Mouse (Mus musculus) C2C12 (cell line): ENCODE data around the gene Rph3a. TPM values are rescaled to one million over a fixed set of nuclear protein-coding genes. Genes with fewer than 3 reads are reported as not detected.

Source experiments
- H3K27me3 ChIP-seq: one replicate; pipeline ENCODE4 v1.6.1; 2011; ENCODE audit not compliant: control insufficient read depth, insufficient read depth, insufficient read length
- H3K36me3 ChIP-seq: one replicate; pipeline ENCODE4 v1.6.1; 2011; ENCODE audit not compliant: control insufficient read depth, insufficient read depth
- H3K4me3 ChIP-seq: one replicate; pipeline ENCODE4 v1.5.1; 2011; ENCODE audit warnings: mild to moderate bottlenecking, control low read depth; ENCODE audit not compliant: poor library complexity, insufficient read depth, severe bottlenecking
- H3K79me2 ChIP-seq: one replicate; pipeline ENCODE4 v1.6.1; 2011; ENCODE audit not compliant: control insufficient read depth, insufficient read depth
- H3K79me3 ChIP-seq: one replicate; pipeline ENCODE4 v1.6.1; 2011; ENCODE audit warnings: low read depth, control low read depth
- H3ac ChIP-seq: one replicate; pipeline ENCODE3; 2011; ENCODE audit warnings: low read depth; ENCODE audit not compliant: control insufficient read depth, insufficient read length
- CEBPB ChIP-seq: IDR thresholded peaks from one replicate; pipeline ENCODE4 v1.6.1; 2011; ENCODE audit warnings: low read depth, mild to moderate bottlenecking, control low read depth, moderate library complexity
- CTCF ChIP-seq: IDR thresholded peaks from one replicate; pipeline ENCODE4 v1.5.1; 2011; ENCODE audit not compliant: control insufficient read depth, insufficient read depth, insufficient read length
- FOSL1 ChIP-seq: IDR thresholded peaks from one replicate; pipeline ENCODE4 v1.8.0; 2011; ENCODE audit warnings: mild to moderate bottlenecking, low read length; ENCODE audit not compliant: poor library complexity, insufficient read depth, severe bottlenecking
- MAX ChIP-seq: IDR thresholded peaks from one replicate; pipeline ENCODE4 v1.6.1; 2011; ENCODE audit warnings: mild to moderate bottlenecking, control low read depth
- MYOD1 ChIP-seq: IDR thresholded peaks from one replicate; pipeline ENCODE4 v1.6.1; 2011; ENCODE audit warnings: low read depth; ENCODE audit not compliant: control insufficient read depth, insufficient read length
- MYOG ChIP-seq: IDR thresholded peaks from one replicate; pipeline ENCODE4 v1.6.1; 2011; ENCODE audit not compliant: control insufficient read depth, insufficient read length; ENCODE audit errors: extremely low read depth
- USF1 ChIP-seq: IDR thresholded peaks from one replicate; pipeline ENCODE4 v1.6.1; 2011; ENCODE audit warnings: low read depth, mild to moderate bottlenecking, control low read depth, moderate library complexity
- long read RNA-seq, 2 experiments: library from polyadenylated mRNA; unstranded; transcript quantifications; one replicate each; pipeline ENCODE4 v2.0.0; 2019 to 2020
- polyA plus RNA-seq: library from polyadenylated mRNA; unstranded; fragments of >200 nt; fragmentation: generic; extraction: Trizol; gene quantifications from one replicate; pipeline ENCODE4 v1.2.1, GENCODE M21; 2012; ENCODE audit warnings: missing spikeins

Rph3a gene
- not detected for polyA plus RNA-seq
- long read RNA-seq, experiment 1, result 0 reads
- long read RNA-seq, experiment 2, result 0 reads

DNA sequence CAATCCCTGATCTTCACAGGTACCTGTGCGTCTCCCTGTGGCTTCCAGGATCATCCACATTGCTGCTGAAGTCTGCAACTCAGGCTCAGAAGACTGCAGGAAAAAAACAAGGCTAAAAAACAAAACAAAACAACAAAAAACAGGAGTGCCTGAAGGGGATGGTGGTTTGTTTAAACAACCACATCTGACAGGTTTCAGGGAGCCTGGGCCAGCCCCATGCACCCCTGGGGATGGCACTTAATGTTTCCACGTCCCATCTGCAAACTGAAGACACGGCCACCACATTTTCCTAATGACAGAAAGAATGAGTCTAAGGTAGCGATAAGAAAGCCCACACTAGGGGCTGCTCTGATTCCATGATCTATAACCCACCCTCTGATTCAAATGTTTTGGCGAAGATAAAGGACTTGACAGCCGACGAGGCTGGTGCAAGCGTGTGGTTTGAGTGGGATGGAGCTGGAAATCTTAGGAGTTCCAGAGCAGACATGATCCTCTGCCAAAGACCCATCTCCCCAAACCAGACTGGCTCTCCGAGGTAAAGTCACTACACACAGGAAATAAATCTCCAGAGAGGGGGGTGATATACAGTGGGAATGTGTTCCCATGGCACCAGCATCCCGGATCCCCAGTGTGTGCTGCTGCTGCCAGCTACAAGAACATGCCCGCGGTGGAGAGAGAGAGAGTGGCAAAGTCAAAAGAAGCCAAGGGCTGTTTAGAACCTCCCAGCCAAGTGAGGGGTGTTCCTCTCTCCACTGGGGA, at the start of gene Rph3a:
Rph3a (minus strand) TSS at position 282 of the 759 bp plus-strand sequence.
- TF ChIP-seq FOSL1 (no peak), USF1 (no peak), MAX (no peak), CEBPB (no peak), CTCF (no peak), MYOD1 (no peak), MYOG (no peak)
- Histone ChIP-seq H3K79me3 (no peaks in the 10 kb centered on the region), H3K36me3 (no peaks in the 10 kb centered on the region), H3ac (no peak within 1 kb of the TSS), H3K27me3 (peaks cover 22% of the 10 kb centered on the region), H3K79me2 (no peaks in the 10 kb centered on the region), H3K4me3 (no peak within 1 kb of the TSS)

DNA sequence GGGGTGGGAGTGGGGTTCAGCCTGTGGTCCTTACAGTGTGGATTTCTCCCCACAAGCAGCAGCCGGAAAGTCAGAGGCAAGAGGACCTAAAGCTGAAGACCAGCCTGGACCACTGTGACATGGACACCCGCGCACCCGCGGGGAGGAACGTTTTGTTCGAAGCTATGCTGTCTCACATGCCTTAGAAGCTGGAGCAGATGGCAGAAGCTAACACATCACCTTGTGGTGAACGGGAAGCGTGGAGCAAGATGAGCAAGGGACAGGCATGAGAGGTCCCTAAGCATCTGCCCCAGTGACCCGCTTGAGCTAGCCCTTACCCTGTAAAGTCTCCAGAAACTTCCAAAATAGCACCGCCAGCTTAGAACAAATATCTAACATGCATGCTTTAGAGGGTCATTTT, 48.4 kb upstream of the Rph3a start:
- Histone ChIP-seq H3K36me3 (no peaks in the 10 kb centered on the region), H3K79me2 (no peaks in the 10 kb centered on the region), H3K27me3 (peaks cover 9% of the 10 kb centered on the region), H3K79me3 (no peaks in the 10 kb centered on the region), H3ac (no peak overlapping the region), H3K4me3 (no peak overlapping the region)
- TF ChIP-seq USF1 (no peak), MYOG (no peak), CTCF (no peak), CEBPB (no peak), MYOD1 (no peak), FOSL1 (no peak), MAX (no peak)

DNA sequence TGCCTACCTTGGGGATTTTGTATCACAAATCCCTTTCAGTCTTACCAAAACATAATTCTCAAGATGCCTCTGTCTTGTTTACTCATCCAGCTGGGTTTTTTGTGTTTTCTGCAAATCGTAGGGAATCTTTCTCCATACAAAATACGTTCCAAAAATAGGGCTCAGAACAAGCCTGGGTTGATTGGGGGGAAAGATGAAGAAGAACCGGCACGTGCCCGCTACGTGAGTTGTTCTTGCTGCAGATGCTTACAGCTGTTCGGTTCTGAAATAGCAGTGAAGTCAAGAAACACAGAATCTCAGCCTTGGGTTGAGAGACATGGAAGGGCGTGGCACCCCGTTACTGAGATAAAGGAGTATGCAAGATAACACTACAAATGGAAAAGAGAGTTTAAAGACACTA, 44.0 kb upstream of the Rph3a start:
- H3K4me3 ChIP-seq, result no peak overlapping the region
- H3K36me3 ChIP-seq, result no peaks in the 10 kb centered on the region
- H3K79me2 ChIP-seq, result no peaks in the 10 kb centered on the region
- TF ChIP-seq CTCF (no peak), CEBPB (no peak), MAX (no peak), MYOD1 (no peak), FOSL1 (no peak), MYOG (no peak), USF1 (no peak)
- no peaks in the 10 kb centered on the region for H3K79me3 ChIP-seq
- no peak overlapping the region for H3ac ChIP-seq
- H3K27me3 ChIP-seq, result peaks cover 22% of the 10 kb centered on the region

DNA sequence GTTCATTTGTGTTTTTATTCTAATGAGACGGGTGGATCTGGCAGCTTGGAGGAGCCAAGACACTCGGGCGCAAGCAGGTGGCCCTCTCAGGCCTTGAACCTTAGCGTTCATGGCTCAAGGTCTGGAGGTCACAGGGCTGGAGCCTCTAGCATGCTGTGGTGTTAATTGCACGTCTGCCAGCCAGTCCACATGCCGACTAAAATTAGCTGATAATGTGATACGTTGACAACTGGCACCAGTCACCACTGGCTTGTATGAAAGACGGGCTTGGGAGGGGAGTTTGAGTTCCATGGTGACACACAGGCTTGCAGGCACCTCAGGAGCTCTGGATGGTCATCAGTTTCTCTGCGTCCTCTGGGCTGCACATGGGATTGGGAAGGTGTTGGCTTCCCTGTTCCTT, 31.9 kb upstream of the Rph3a start:
- no peak overlapping the region for H3ac ChIP-seq
- no peak for TF ChIP-seq CEBPB
- no peak for TF ChIP-seq MYOG
- no peak for TF ChIP-seq MAX
- TF ChIP-seq USF1, result no peak
- no peak for TF ChIP-seq MYOD1
- no peak for TF ChIP-seq CTCF
- TF ChIP-seq FOSL1, result no peak
- no peak overlapping the region for H3K4me3 ChIP-seq
- H3K36me3 ChIP-seq, result no peaks in the 10 kb centered on the region
- no peaks in the 10 kb centered on the region for H3K79me2 ChIP-seq
- H3K79me3 ChIP-seq, result no peaks in the 10 kb centered on the region
- peaks cover 23% of the 10 kb centered on the region for H3K27me3 ChIP-seq

DNA sequence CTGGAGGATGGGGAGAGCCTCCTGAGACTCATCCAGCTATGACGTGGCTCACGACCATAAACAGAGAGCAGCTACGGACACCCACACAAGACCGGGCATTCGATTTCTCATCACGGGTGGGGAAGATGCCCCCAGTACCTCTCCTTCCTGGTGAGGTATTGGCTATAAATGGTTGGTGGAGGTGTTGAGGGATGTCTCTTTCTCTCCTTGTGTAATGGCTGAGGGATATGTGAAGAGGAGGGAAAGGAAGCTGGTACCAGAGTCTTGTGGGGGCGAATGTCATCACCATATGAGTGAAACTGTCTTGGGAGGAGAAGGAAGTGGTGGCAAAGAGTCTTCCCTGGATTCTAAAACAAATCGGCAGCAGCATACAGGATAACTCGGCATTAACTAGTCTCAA, 29.6 kb upstream of the Rph3a start:
- H3K79me2 ChIP-seq, result no peaks in the 10 kb centered on the region
- H3K4me3 ChIP-seq, result no peak overlapping the region
- H3K79me3 ChIP-seq, result no peaks in the 10 kb centered on the region
- peaks cover 23% of the 10 kb centered on the region for H3K27me3 ChIP-seq
- H3ac ChIP-seq, result no peak overlapping the region
- H3K36me3 ChIP-seq, result no peaks in the 10 kb centered on the region
- TF ChIP-seq CTCF, result no peak
- no peak for TF ChIP-seq MYOG
- TF ChIP-seq CEBPB, result no peak
- no peak for TF ChIP-seq USF1
- no peak for TF ChIP-seq MAX
- TF ChIP-seq MYOD1, result no peak
- no peak for TF ChIP-seq FOSL1
